Comparison of ENCODE assay signal across 17 mouse cellular contexts in genomic region chr19:57109620-57110019, GRCm38 (mm10).
DNase-seq lines count a peak whose midpoint lies in the region; ATAC-seq and TF ChIP-seq lines count a peak whose summit lies in the region.
"Had no signal": no experiment of that assay in that cellular context is flagged by ENCODE, and none has a peak within 500 bp of the region (broad histone marks: within the 10 kb centered on the region; RNA-seq: fewer than 3 reads in every experiment).

No protein-coding gene starts in this region.

- TF ChIP-seq POLR2A in limb, embryonic 14.5 days (IDR thresholded peaks at IDR 0.05; ENCODE audit: borderline replicate concordance, extremely low read depth, insufficient read depth, insufficient read length), result no peak

- no peaks in the 10 kb centered on the region for H3K27me3 ChIP-seq in limb, embryonic 14.5 days (ENCODE audit: control insufficient read depth, insufficient read depth, low read length)
- no peaks in the 10 kb centered on the region for H3K27me3 ChIP-seq in limb, embryonic 10.5 days (ENCODE audit: low read depth, poor library complexity, severe bottlenecking)
- H3K27me3 ChIP-seq in heart, embryonic 16.5 days (ENCODE audit: control insufficient read depth, insufficient read depth, low read length), result no peaks in the 10 kb centered on the region
- no peaks in the 10 kb centered on the region for H3K27me3 ChIP-seq in stomach, postnatal 0 days (ENCODE audit: control insufficient read depth, insufficient read depth, low read length)
- H3K27me3 ChIP-seq: hindbrain, embryonic 12.5 days; intestine, embryonic 15.5 days; limb, embryonic 15.5 days had no signal

- H3K4me1 ChIP-seq in limb, embryonic 14.5 days (ENCODE audit: control insufficient read depth, insufficient read depth, low read length), result peaks cover 8% of the 10 kb centered on the region
- peaks cover 29% of the 10 kb centered on the region for H3K4me1 ChIP-seq in limb, embryonic 10.5 days
- H3K4me1 ChIP-seq in heart, embryonic 16.5 days (ENCODE audit: control insufficient read depth, insufficient read depth, low read length), result peaks cover 16% of the 10 kb centered on the region
- H3K4me1 ChIP-seq in stomach, postnatal 0 days (replicated peaks; ENCODE audit: control insufficient read depth, insufficient read depth), result peaks cover 10% of the 10 kb centered on the region

- 57% methylated on average over 7 of the region's 7 CpGs for WGBS in limb, embryonic 14.5 days
- WGBS in limb, embryonic 10.5 days, result 79% methylated on average over 7 of the region's 7 CpGs
- 53% methylated on average over 7 of the region's 7 CpGs for WGBS in heart, embryonic 16.5 days
- WGBS in stomach, postnatal 0 days, result 58% methylated on average over 7 of the region's 7 CpGs

- H3K9ac ChIP-seq in limb, embryonic 14.5 days (ENCODE audit: low read depth, low read length, severe bottlenecking), result no peak overlapping the region
- H3K9ac ChIP-seq in heart, embryonic 16.5 days (ENCODE audit: low read length), result no peak overlapping the region
- H3K9ac ChIP-seq in stomach, postnatal 0 days (ENCODE audit: low read length), result no peak overlapping the region
- H3K9ac ChIP-seq: hindbrain, embryonic 12.5 days; intestine, embryonic 15.5 days; limb, embryonic 15.5 days; liver, postnatal 0 days had no signal

- ATAC-seq in limb, embryonic 14.5 days (ENCODE audit: low FRiP score, low read depth), result 0 out of 2 replicates have a peak, but pooled peaks have one; percentile 35
- ATAC-seq in heart, embryonic 16.5 days (replicated peaks; ENCODE audit: extremely low read depth, insufficient read depth, low FRiP score), result no peak
- ATAC-seq in stomach, postnatal 0 days (ENCODE audit: low FRiP score, low TSS enrichment), result no peak
- ATAC-seq: forebrain, embryonic 16.5 days; intestine, embryonic 15.5 days; liver, postnatal 0 days; midbrain, embryonic 16.5 days had no signal

- no peak overlapping the region for H3K27ac ChIP-seq in limb, embryonic 14.5 days (replicated peaks; ENCODE audit: low read depth, low read length)
- H3K27ac ChIP-seq in limb, embryonic 10.5 days, result no peak overlapping the region
- H3K27ac ChIP-seq in heart, embryonic 16.5 days (ENCODE audit: low read length), result 0 out of 2 replicates have a peak overlapping the region, but pooled peaks have one; percentile 38
- 0 out of 2 replicates have a peak overlapping the region, but pooled peaks have one; percentile 18 for H3K27ac ChIP-seq in stomach, postnatal 0 days (replicated peaks)
- H3K27ac ChIP-seq: hindbrain, embryonic 12.5 days; intestine, embryonic 15.5 days; limb, embryonic 15.5 days had no signal

- H3K36me3 ChIP-seq in limb, embryonic 14.5 days (ENCODE audit: control insufficient read depth, insufficient read depth, low read length), result no peaks in the 10 kb centered on the region
- H3K36me3 ChIP-seq in limb, embryonic 10.5 days, result no peaks in the 10 kb centered on the region
- H3K36me3 ChIP-seq in heart, embryonic 16.5 days (ENCODE audit: control insufficient read depth, insufficient read depth), result peaks cover 9% of the 10 kb centered on the region
- H3K36me3 ChIP-seq in stomach, postnatal 0 days (ENCODE audit: control insufficient read depth, insufficient read depth, low read length), result peaks cover 4% of the 10 kb centered on the region; the same call in 1 of the 2 replicates
- H3K36me3 ChIP-seq: hindbrain, embryonic 12.5 days; intestine, embryonic 15.5 days; limb, embryonic 15.5 days had no signal

- peak; percentile 96 for DNase-seq in heart, adult 11 months
- DNase-seq in heart, adult 8-10 months (ENCODE audit: low spot score), result no peak
- no peak for DNase-seq in limb, embryonic 14.5 days (ENCODE audit: low spot score)
- no peak for DNase-seq in limb, embryonic 10.5 days (ENCODE audit: low spot score)
- no peak for DNase-seq in stomach, postnatal 0 days (ENCODE audit: low spot score)
- DNase-seq in thymus, postnatal 14 days, result no peak
- DNase-seq: cerebellum, adult 9-10 months; gastrocnemius, postnatal 10 days; liver, postnatal 0 days; right cerebral cortex, postnatal 25 days had no signal

- TF ChIP-seq EP300 in stomach, postnatal 0 days (optimal IDR thresholded peaks at IDR 0.05), result no peak

- no peak for TF ChIP-seq CTCF in stomach, postnatal 0 days (IDR thresholded peaks at IDR 0.05; ENCODE audit: low read depth)

- H3K4me2 ChIP-seq in limb, embryonic 14.5 days (replicated peaks; ENCODE audit: low read depth, low read length, severe bottlenecking), result no peak overlapping the region
- no peak overlapping the region for H3K4me2 ChIP-seq in heart, embryonic 16.5 days (ENCODE audit: low read depth, low read length)
- H3K4me2 ChIP-seq in stomach, postnatal 0 days (replicated peaks; ENCODE audit: low read depth), result no peak overlapping the region
- H3K4me2 ChIP-seq: hindbrain, embryonic 12.5 days; intestine, embryonic 15.5 days; limb, embryonic 15.5 days had no signal

- H3K4me3 ChIP-seq in limb, embryonic 14.5 days (replicated peaks; ENCODE audit: low read length), result no peak overlapping the region
- no peak overlapping the region for H3K4me3 ChIP-seq in limb, embryonic 10.5 days
- H3K4me3 ChIP-seq in heart, embryonic 16.5 days (ENCODE audit: low read length), result no peak overlapping the region
- no peak overlapping the region for H3K4me3 ChIP-seq in stomach, postnatal 0 days (ENCODE audit: low read depth, low read length)
- H3K4me3 ChIP-seq: hindbrain, embryonic 12.5 days; intestine, embryonic 15.5 days; limb, embryonic 15.5 days; megakaryocyte, embryonic 14.5 days had no signal

- H3K9me3 ChIP-seq in limb, embryonic 14.5 days (ENCODE audit: control insufficient read depth, low read length), result no peaks in the 10 kb centered on the region
- H3K9me3 ChIP-seq in limb, embryonic 10.5 days (replicated peaks), result no peaks in the 10 kb centered on the region
- H3K9me3 ChIP-seq in heart, embryonic 16.5 days (replicated peaks; ENCODE audit: control insufficient read depth, low read length), result no peaks in the 10 kb centered on the region
- H3K9me3 ChIP-seq in stomach, postnatal 0 days (ENCODE audit: control insufficient read depth, low read length), result no peaks in the 10 kb centered on the region
- H3K9me3 ChIP-seq: hindbrain, embryonic 12.5 days; intestine, embryonic 15.5 days; limb, embryonic 15.5 days; megakaryocyte, embryonic 14.5 days had no signal

Comparison
In these comparisons a context has a peak if more than half of its experiments do, and no peak if none do; other contexts are left out.
1. H3K27ac ChIP-seq: peak in heart, embryonic 16.5 days (single experiment) and stomach, postnatal 0 days (single experiment); none in limb, embryonic 14.5 days (single experiment) and limb, embryonic 10.5 days (single experiment).